Mouse (Mus musculus) liver, adult (tissue): ENCODE results near the gene Stk10.

Source experiments
- GATA4 ChIP-seq: IDR thresholded peaks from 2 replicates; pipeline ENCODE4 v1.6.1; 2014; ENCODE audit warnings: mild to moderate bottlenecking, low read length; ENCODE audit not compliant: insufficient replicate concordance

Gene Stk10

DNA sequence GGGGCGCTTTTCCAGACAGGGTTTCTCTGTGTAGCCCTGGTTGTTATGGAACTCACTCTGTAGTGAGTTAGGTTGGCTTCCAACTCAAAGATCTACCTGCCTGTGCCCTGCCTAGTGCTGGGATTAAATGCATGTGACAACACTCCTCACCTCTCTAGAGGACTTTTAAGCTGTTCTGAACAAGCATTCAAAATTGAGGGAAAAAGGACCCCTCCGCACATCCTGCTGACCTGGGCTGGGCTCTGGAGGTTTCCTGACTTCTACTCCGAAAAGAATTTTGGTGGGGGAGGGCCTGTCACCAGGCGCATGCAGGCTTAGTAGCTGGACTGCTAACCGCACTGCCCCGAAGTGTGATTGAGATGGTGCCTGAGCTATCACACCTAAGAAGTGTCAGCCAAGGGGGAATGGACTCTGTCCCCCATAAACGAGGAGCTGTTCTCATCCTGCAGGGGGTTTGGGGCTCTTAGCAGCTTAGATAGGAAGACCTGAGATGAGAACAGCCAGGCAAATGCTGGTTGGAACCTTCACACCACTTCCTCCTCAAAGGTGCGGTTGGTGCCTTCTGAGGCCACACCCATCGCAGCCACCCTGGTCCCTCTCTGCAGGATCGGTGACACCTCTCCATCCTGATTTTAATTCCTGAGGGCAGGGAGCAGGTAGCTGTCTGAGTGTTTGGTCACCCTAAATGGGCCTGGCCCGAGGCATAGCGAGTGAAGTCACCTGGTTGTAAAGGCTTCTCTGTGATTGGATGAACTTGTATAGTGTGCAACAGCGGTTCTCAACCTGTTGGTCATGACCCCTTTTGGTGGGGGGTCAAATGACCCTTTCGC is 20.4 kb downstream of the Stk10 start:
- no peak for TF ChIP-seq GATA4

- no peak for TF ChIP-seq GATA4
Observed at GRCm38 (mm10) chr11:32554141-32555091, 21.3 kb downstream of the Stk10 start.

GRCm38 (mm10) chr11:32555103-32555689 is 22.1 kb downstream of the Stk10 start:
- no peak for TF ChIP-seq GATA4

- TF ChIP-seq GATA4, result no peak
Observed at GRCm38 (mm10) chr11:32556333-32556990, 23.4 kb downstream of the Stk10 start.

GRCm38 (mm10) chr11:32558026-32558425 is 24.9 kb downstream of the Stk10 start:
- TF ChIP-seq GATA4, result no peak

DNA sequence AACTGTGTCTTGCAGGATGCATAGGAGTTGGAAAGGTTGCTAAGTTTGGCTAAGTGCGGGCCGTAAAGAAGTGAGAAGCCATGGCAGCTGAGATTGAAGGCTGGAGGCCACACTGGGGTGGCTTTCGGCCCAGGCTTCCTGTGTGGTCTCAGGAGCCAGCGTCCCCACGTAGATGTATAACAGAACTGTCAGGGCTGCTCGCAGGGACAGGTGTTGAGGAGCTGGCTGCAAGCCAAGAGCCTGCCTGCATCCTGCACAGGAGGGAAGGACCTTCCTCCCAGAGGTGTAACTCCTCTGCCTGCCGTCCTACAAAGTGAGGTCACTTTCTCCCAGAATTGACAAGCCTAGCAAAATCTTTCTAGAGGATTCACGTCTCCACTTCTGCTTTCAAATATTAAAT is 25.6 kb downstream of the Stk10 start:
- TF ChIP-seq GATA4, result no peak

DNA sequence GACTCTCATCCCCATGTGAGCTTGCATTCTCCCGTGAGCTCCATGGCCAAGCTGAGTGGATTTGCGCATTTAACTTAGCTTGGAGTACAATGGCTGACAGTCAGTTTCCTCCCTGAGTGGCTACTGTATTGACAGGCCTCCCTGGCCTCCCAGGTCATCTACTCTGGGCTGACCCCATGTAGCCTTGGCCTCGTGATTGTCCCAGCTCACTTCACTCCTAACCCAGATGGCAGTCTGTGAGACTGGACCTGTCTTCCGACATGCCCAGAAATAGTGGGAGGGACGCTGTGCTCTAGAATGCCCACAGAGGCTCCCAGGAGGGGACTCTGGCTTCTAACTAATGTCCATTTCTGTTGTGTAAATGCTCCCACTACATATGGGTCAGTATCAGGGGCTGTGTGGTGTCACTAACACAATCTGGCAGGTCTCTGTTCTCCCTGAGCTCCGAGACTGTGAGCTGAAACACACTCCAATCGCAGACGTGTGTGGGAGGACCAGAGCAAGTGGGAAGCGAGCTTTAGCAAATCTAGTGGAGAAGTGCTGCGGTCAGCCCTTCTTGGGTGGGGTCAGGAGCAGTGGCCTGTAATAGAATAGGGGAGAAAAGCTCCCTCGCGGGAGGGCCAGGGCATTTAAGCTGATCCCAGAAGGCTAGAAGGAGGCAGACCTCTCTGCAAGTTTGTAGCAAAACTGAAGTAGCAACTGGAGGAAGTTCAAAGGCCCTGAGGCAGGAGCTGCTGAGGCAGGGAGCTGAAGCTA is 27.1 kb downstream of the Stk10 start:
- TF ChIP-seq GATA4, result no peak

DNA sequence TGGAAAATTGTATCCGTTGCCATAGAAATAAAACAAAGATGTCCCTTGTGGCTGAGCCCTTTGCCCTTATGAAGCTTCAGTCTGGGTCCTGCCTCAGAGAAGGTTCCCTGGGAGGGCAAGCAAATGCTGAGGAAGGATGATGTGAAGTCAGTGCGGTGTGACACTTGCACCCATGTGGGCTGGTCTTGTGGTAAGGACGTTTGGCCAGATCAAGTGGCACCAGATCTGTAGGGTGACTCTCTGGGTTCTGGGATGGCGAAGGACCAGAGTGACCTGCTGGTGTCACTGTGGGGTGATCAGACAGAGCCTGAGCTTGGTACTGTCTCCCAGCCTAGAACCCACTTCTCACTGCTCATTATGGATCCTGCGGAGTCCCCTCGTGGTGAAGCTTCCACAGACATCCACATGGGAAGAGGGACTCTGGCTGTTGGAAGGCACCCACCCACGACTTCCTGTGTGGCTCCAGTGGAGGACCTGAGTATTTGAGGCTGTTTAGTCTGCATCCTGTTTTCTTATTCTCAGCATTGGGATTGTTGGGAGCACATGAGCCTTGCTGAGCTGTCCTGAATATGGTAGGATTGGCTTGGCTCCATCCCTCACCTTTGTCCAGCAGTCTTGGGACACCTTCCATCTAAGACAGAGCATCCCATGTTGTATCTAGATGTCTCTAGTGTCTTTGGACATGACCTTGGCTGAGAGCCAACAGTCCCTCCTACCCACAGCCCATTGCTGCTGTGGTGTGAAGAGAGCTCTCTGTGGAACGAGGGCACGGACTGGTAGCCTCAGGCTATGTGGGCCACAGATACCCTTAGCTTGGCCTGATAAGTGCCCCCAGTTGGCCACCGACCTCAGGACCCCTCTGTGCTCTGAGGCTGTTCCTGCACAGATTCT is 28.6 kb downstream of the Stk10 start:
- no peak for TF ChIP-seq GATA4

- TF ChIP-seq GATA4, result no peak
Observed at GRCm38 (mm10) chr11:32562706-32563105, 29.6 kb downstream of the Stk10 start.

GRCm38 (mm10) chr11:32563660-32564059 is 30.6 kb downstream of the Stk10 start:
- TF ChIP-seq GATA4, result no peak

DNA sequence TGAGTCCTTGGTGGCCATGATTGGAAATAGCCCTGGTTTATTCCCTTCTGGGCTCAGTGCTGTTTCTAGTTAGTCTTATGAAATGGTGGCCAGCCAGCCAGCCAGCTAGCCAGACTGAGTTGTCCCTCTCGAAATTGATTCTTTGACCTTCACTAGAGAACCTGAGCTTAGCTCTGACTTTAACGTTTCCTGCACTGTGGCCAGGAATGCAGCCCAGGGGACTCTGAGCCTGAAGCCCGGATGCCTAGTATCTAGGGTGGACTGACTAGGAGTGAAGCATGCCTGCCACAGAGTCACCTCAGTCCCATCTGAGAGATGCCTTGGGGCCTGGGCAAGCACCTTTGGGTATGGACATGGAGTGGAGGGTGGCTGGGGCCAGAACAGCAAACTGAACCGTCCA is 31.5 kb downstream of the Stk10 start:
- TF ChIP-seq GATA4, result no peak

- TF ChIP-seq GATA4, result no peak
Observed at GRCm38 (mm10) chr11:32565088-32565487, 32.0 kb downstream of the Stk10 start.

- TF ChIP-seq GATA4, result no peak
Observed at GRCm38 (mm10) chr11:32566184-32566583, 33.1 kb downstream of the Stk10 start.
